Mouse (Mus musculus) intestine, postnatal 0 days (tissue): Measurements from ENCODE around the gene Pla1a. TPM values are rescaled to one million over a fixed set of nuclear protein-coding genes. Genes with fewer than 3 reads are reported as not detected.
A peak's percentile ranks its signal among the peaks of the same experiment; 100 is the strongest.

Experiments
- ATAC-seq: fragments of 200-750 bp; cut with Nextera tagmentation; 2 replicates; pipeline ENCODE4 v1.8.0; 2017; ENCODE audit warnings: mild to moderate bottlenecking, moderate TSS enrichment, moderate library complexity
- H3K27ac ChIP-seq: fragments of 300-500 bp; sonication (generic); 2 replicates; pipeline ENCODE4 v1.5.1; 2014; ENCODE audit warnings: mild to moderate bottlenecking, low read depth, low read length, moderate library complexity
- H3K27me3 ChIP-seq: fragments of 300-500 bp; sonication (generic); replicated peaks from 2 replicates; pipeline ENCODE4 v1.6.1; 2014; ENCODE audit warnings: low read length, mixed read lengths; ENCODE audit not compliant: control insufficient read depth, insufficient read depth
- H3K36me3 ChIP-seq: fragments of 300-500 bp; sonication (generic); 2 replicates; pipeline ENCODE4 v1.6.1; 2014; ENCODE audit warnings: mild to moderate bottlenecking, moderate library complexity; ENCODE audit not compliant: control insufficient read depth, insufficient read depth
- H3K4me1 ChIP-seq: fragments of 300-500 bp; sonication (generic); replicated peaks from 2 replicates; pipeline ENCODE4 v1.6.1; 2014; ENCODE audit warnings: antibody characterized with exemption, low read length, mixed read lengths; ENCODE audit not compliant: control insufficient read depth, insufficient read depth
- H3K4me2 ChIP-seq: fragments of 300-500 bp; sonication (generic); replicated peaks from 2 replicates; pipeline ENCODE4 v1.6.1; 2014; ENCODE audit warnings: low read depth, mild to moderate bottlenecking, moderate library complexity
- H3K4me3 ChIP-seq: fragments of 300-500 bp; sonication (generic); 2 replicates; pipeline ENCODE4 v1.5.1; 2014; ENCODE audit warnings: low read depth, low read length
- H3K9ac ChIP-seq: fragments of 300-500 bp; sonication (generic); 2 replicates; pipeline ENCODE4 v1.6.1; 2014; ENCODE audit warnings: mild to moderate bottlenecking, low read depth, low read length
- H3K9me3 ChIP-seq: fragments of 300-500 bp; sonication (generic); 2 replicates; pipeline ENCODE4 v1.6.1; 2016; ENCODE audit warnings: mixed run types; ENCODE audit not compliant: control insufficient read depth
- CTCF ChIP-seq: sonication (generic); IDR thresholded peaks from 2 replicates; pipeline ENCODE4 v1.5.1; 2016; ENCODE audit warnings: low read depth, mild to moderate bottlenecking, control low read depth, antibody characterized with exemption, moderate library complexity
- WGBS: fragments of 180-500 bp; shearing (Covaris S2); extraction: QIAGEN DNeasy Blood & Tissue Kit; methylation state at CpG from one replicate; pipeline ENCODE4 v1.1.7; 2014; 5-methylcytosine and 5-hydroxymethylcytosine counted together
- polyA plus RNA-seq: library from polyadenylated mRNA; unstranded; fragments of >200 nt; fragmentation: Nextera tagmentation; extraction: Ambion mirVana; gene quantifications from 2 replicates; pipeline ENCODE4 v1.2.1, GENCODE M21; 2015

Gene Pla1a
- polyA plus RNA-seq, 1 experiment from 2014 or later: 1.8 TPM

- TF ChIP-seq CTCF: no peak
- Histone ChIP-seq H3K36me3 (peaks cover 15% of the 10 kb centered on the region; the same call in 1 of the 2 replicates), H3K4me3 (no peak overlapping the region), H3K4me2 (no peak overlapping the region), H3K9ac (no peak overlapping the region), H3K27me3 (no peaks in the 10 kb centered on the region), H3K9me3 (no peaks in the 10 kb centered on the region), H3K4me1 (no peaks in the 10 kb centered on the region; the same call in 1 of the 2 replicates), H3K27ac (no peak overlapping the region)
- ATAC-seq: no peak
- 86% methylated on average over 4 of the region's 4 CpGs for whole genome bisulfite sequencing
These were observed 21.0 kb upstream of the Pla1a start for GRCm38 (mm10) chr16:38453952-38454351.

- Histone ChIP-seq H3K9me3 (no peaks in the 10 kb centered on the region), H3K4me3 (peak overlapping the region; percentile 65), H3K9ac (peak overlapping the region; percentile 70), H3K4me1 (no peaks in the 10 kb centered on the region; the same call in 1 of the 2 replicates), H3K27me3 (no peaks in the 10 kb centered on the region), H3K27ac (peak overlapping the region; percentile 88; the same call in 1 of the 2 replicates), H3K4me2 (peak overlapping the region; percentile 84), H3K36me3 (peaks cover 15% of the 10 kb centered on the region; the same call in 1 of the 2 replicates)
- no peak for TF ChIP-seq CTCF
- 22% methylated on average over 3 of the region's 3 CpGs for WGBS
- ATAC-seq: no peak
These were observed 20.2 kb upstream of the Pla1a start for GRCm38 (mm10) chr16:38453203-38453553.

- H3K27me3 ChIP-seq: no peaks in the 10 kb centered on the region
- peak within 1 kb of the TSS; percentile 65 for H3K4me3 ChIP-seq
- WGBS: 1% methylated on average over 59 of the region's 61 CpGs
- ATAC-seq: peak; percentile 92
- no peaks in the 10 kb centered on the region; the same call in 1 of the 2 replicates for H3K4me1 ChIP-seq
- peak; percentile 35 for TF ChIP-seq CTCF
- H3K4me2 ChIP-seq: peak within 1 kb of the TSS; percentile 84
- H3K9me3 ChIP-seq: no peaks in the 10 kb centered on the region
- H3K27ac ChIP-seq: peak within 1 kb of the TSS; percentile 88
- peaks cover 19% of the 10 kb centered on the region for H3K36me3 ChIP-seq
- H3K9ac ChIP-seq: peak within 1 kb of the TSS; percentile 70
These were observed 19.7 kb upstream of the Pla1a start, which contains the start of gene Adprh for GRCm38 (mm10) chr16:38452442-38453202. Gene Adprh (minus strand): TSS chr16:38452703.

- ATAC-seq: no peak
- Histone ChIP-seq H3K4me2 (peak overlapping the region; percentile 84), H3K27me3 (no peaks in the 10 kb centered on the region), H3K4me1 (no peaks in the 10 kb centered on the region; the same call in 1 of the 2 replicates), H3K9me3 (no peaks in the 10 kb centered on the region), H3K36me3 (peaks cover 28% of the 10 kb centered on the region), H3K9ac (peak overlapping the region; percentile 70), H3K4me3 (peak overlapping the region; percentile 65), H3K27ac (peak overlapping the region; percentile 88)
- WGBS: 40% methylated on average over 12 of the region's 12 CpGs
- TF ChIP-seq CTCF: no peak
These were observed 18.7 kb upstream of the Pla1a start for GRCm38 (mm10) chr16:38451421-38452205.

- no peak for TF ChIP-seq CTCF
- Histone ChIP-seq H3K9ac (no peak overlapping the region), H3K27me3 (no peaks in the 10 kb centered on the region), H3K27ac (no peak overlapping the region), H3K9me3 (no peaks in the 10 kb centered on the region), H3K4me1 (no peaks in the 10 kb centered on the region; the same call in 1 of the 2 replicates), H3K36me3 (peaks cover 37% of the 10 kb centered on the region), H3K4me3 (no peak overlapping the region), H3K4me2 (no peak overlapping the region)
- ATAC-seq: no peak
- WGBS: 88% methylated on average over 7 of the region's 7 CpGs
These were observed 17.8 kb upstream of the Pla1a start for GRCm38 (mm10) chr16:38450707-38451106.

GRCm38 (mm10) chr16:38448458-38448857 is 15.5 kb upstream of the Pla1a start:
- Histone ChIP-seq H3K9ac (no peak overlapping the region), H3K9me3 (no peaks in the 10 kb centered on the region), H3K4me2 (no peak overlapping the region), H3K27ac (no peak overlapping the region), H3K36me3 (peaks cover 52% of the 10 kb centered on the region), H3K4me1 (no peaks in the 10 kb centered on the region; the same call in 1 of the 2 replicates), H3K4me3 (no peak overlapping the region), H3K27me3 (no peaks in the 10 kb centered on the region)
- WGBS: 92% methylated on average over 12 of the region's 12 CpGs
- TF ChIP-seq CTCF: no peak
- no peak for ATAC-seq
